Mouse (Mus musculus) embryo, embryonic 9.5 days (tissue): ENCODE results near the gene Lsr.
A peak's percentile ranks its signal among the peaks of the same experiment; 100 is the strongest.

ENCODE experiments used
- DNase-seq: peaks from one replicate; pipeline ENCODE4 v3.0.0-alpha.2; 2017; ENCODE audit errors: extremely low spot score

The Lsr gene

GRCm38 (mm10) chr7:30973251-30973500, at the start of gene Lsr:
Lsr (minus strand) TSS chr7:30973464.
- peak; percentile 75 for DNase-seq

- DNase-seq: no peak
Measured at GRCm38 (mm10) chr7:31017104-31017901, 44.0 kb upstream of the Lsr start.

GRCm38 (mm10) chr7:31012971-31013370, 39.7 kb upstream of the Lsr start:
- no peak for DNase-seq

- DNase-seq: no peak
Measured at GRCm38 (mm10) chr7:31008889-31009288, 35.6 kb upstream of the Lsr start.

- DNase-seq: no peak
Measured at GRCm38 (mm10) chr7:31008175-31008574, 34.9 kb upstream of the Lsr start.

- DNase-seq: no peak
Measured at GRCm38 (mm10) chr7:31007775-31008174, 34.5 kb upstream of the Lsr start.

GRCm38 (mm10) chr7:31002650-31003049, 29.4 kb upstream of the Lsr start:
- no peak for DNase-seq

- no peak for DNase-seq
Measured at GRCm38 (mm10) chr7:31000505-31001020, 27.3 kb upstream of the Lsr start.

GRCm38 (mm10) chr7:30996491-30996890, 23.2 kb upstream of the Lsr start:
- DNase-seq: no peak

GRCm38 (mm10) chr7:30993986-30994385, 20.7 kb upstream of the Lsr start:
- DNase-seq: no peak

- no peak for DNase-seq
Measured at GRCm38 (mm10) chr7:30992148-30992547, 18.9 kb upstream of the Lsr start.

GRCm38 (mm10) chr7:30988519-30989162, 15.4 kb upstream of the Lsr start:
- no peak for DNase-seq

GRCm38 (mm10) chr7:30985357-30985756, 12.1 kb upstream of the Lsr start:
- DNase-seq: no peak

GRCm38 (mm10) chr7:30981703-30982102, 8.4 kb upstream of the Lsr start:
- DNase-seq: no peak

GRCm38 (mm10) chr7:30973501-30974289, 431 bp upstream of the Lsr start, which contains the start of gene Fam187b:
Fam187b (plus strand) TSS chr7:30973790.
- DNase-seq: peak; percentile 90

- peak; percentile 32 for DNase-seq
Measured at GRCm38 (mm10) chr7:30972426-30973250, 626 bp downstream of the Lsr start.

GRCm38 (mm10) chr7:30971901-30972300, 1.4 kb downstream of the Lsr start:
- DNase-seq: no peak

- DNase-seq: no peak
Measured at GRCm38 (mm10) chr7:30969174-30969573, 4.1 kb downstream of the Lsr start.

- no peak for DNase-seq
Measured at GRCm38 (mm10) chr7:30968611-30969010, 4.7 kb downstream of the Lsr start.

- no peak for DNase-seq
Measured at GRCm38 (mm10) chr7:30966657-30967056, 6.6 kb downstream of the Lsr start.

- DNase-seq: no peak
Measured at GRCm38 (mm10) chr7:30965677-30966076, 7.6 kb downstream of the Lsr start.

GRCm38 (mm10) chr7:30964366-30964765, 8.9 kb downstream of the Lsr start:
- no peak for DNase-seq
